Mouse (Mus musculus): ENCODE measurements around the gene 1700109H08Rik. TPM values are rescaled to one million over a fixed set of nuclear protein-coding genes. Genes with fewer than 3 reads are reported as not detected.
"Not testable (repeated sequence)": the region's sequence is repeated elsewhere in the genome, so short reads cannot be mapped to it uniquely, and the experiment has no call there.

1700109H08Rik gene
- 4.3 and 5.8 TPM in 2 replicates for polyA plus RNA-seq (2014; fragmentation: Nextera tagmentation; extraction: Ambion mirVana)

- no peak within 1 kb of the TSS for H3K4me2 ChIP-seq (ENCODE audit: low read depth, low read length)
- H3K27me3 ChIP-seq (ENCODE audit: control insufficient read depth, insufficient read depth, low read length), result no peaks in the 10 kb centered on the region
- H3K4me1 ChIP-seq (ENCODE audit: control insufficient read depth, insufficient read depth, low read length), result no peaks in the 10 kb centered on the region
- ATAC-seq (ENCODE audit: low read depth), result no peak
- WGBS, result 96% methylated on average over 4 of the region's 4 CpGs
- H3K9me3 ChIP-seq (ENCODE audit: control insufficient read depth, low read length), result no peaks in the 10 kb centered on the region
- H3K4me3 ChIP-seq (ENCODE audit: low read depth, low read length), result no peak within 1 kb of the TSS
- H3K9ac ChIP-seq (replicated peaks; ENCODE audit: low read depth, low read length), result no peak within 1 kb of the TSS
- H3K27ac ChIP-seq (ENCODE audit: low read depth, low read length), result no peak within 1 kb of the TSS
- H3K36me3 ChIP-seq (ENCODE audit: control insufficient read depth, insufficient read depth, low read length), result peaks cover 51% of the 10 kb centered on the region
These were observed at the start of gene 1700109H08Rik for GRCm38 (mm10) chr5:3571266-3571665. 1700109H08Rik (plus strand) TSS chr5:3571566.

- no peaks in the 10 kb centered on the region for H3K27me3 ChIP-seq (ENCODE audit: control insufficient read depth, insufficient read depth, low read length)
- ATAC-seq (ENCODE audit: low read depth), result peak; percentile 32; the same call in 1 of the 2 replicates
- WGBS, result 60% methylated on average over 12 of the region's 12 CpGs
- H3K4me3 ChIP-seq (ENCODE audit: low read depth, low read length), result no peak overlapping the region
- no peaks in the 10 kb centered on the region for H3K4me1 ChIP-seq (ENCODE audit: control insufficient read depth, insufficient read depth, low read length)
- H3K36me3 ChIP-seq (ENCODE audit: control insufficient read depth, insufficient read depth, low read length), result no peaks in the 10 kb centered on the region
- H3K4me2 ChIP-seq (ENCODE audit: low read depth, low read length), result no peak overlapping the region
- H3K9ac ChIP-seq (replicated peaks; ENCODE audit: low read depth, low read length), result no peak overlapping the region
- H3K9me3 ChIP-seq (ENCODE audit: control insufficient read depth, low read length), result no peaks in the 10 kb centered on the region
- H3K27ac ChIP-seq (ENCODE audit: low read depth, low read length), result no peak overlapping the region
These were observed 49.6 kb upstream of the 1700109H08Rik start for GRCm38 (mm10) chr5:3521741-3522140.

DNA sequence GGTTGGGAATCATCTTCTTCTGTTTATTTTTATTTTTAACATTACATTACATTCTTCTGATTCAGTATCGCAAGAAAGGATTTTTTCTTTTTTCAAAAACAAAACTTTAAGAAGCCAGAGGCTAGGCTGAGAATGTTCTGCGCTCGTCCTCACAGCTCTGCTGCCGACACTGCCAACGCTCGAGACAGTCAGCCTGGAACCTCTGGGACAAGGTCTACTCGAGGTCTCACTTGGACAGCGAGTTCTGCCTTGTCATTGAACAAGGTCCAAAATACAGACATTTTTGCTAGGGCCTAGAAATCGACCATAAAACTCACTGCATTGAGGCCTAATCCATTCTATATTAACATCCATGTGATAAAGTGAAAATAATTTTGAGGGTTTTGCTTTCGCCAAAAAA, 48.5 kb upstream of the 1700109H08Rik start:
- 92% methylated on average over 10 of the region's 10 CpGs for WGBS
- no peaks in the 10 kb centered on the region for H3K36me3 ChIP-seq (ENCODE audit: control insufficient read depth, insufficient read depth, low read length)
- no peak for ATAC-seq (ENCODE audit: low read depth)
- H3K27ac ChIP-seq (ENCODE audit: low read depth, low read length), result no peak overlapping the region
- H3K4me1 ChIP-seq (ENCODE audit: control insufficient read depth, insufficient read depth, low read length), result no peaks in the 10 kb centered on the region
- no peaks in the 10 kb centered on the region for H3K27me3 ChIP-seq (ENCODE audit: control insufficient read depth, insufficient read depth, low read length)
- no peak overlapping the region for H3K9ac ChIP-seq (replicated peaks; ENCODE audit: low read depth, low read length)
- H3K4me3 ChIP-seq (ENCODE audit: low read depth, low read length), result no peak overlapping the region
- no peaks in the 10 kb centered on the region for H3K9me3 ChIP-seq (ENCODE audit: control insufficient read depth, low read length)
- H3K4me2 ChIP-seq (ENCODE audit: low read depth, low read length), result no peak overlapping the region

GRCm38 (mm10) chr5:3527041-3527691, 44.2 kb upstream of the 1700109H08Rik start:
- no peak overlapping the region for H3K4me3 ChIP-seq (ENCODE audit: low read depth, low read length)
- WGBS, result 38% methylated on average over 5 of the region's 5 CpGs
- H3K27me3 ChIP-seq (ENCODE audit: control insufficient read depth, insufficient read depth, low read length), result no peaks in the 10 kb centered on the region
- H3K4me2 ChIP-seq (ENCODE audit: low read depth, low read length), result no peak overlapping the region
- no peaks in the 10 kb centered on the region for H3K9me3 ChIP-seq (ENCODE audit: control insufficient read depth, low read length)
- ATAC-seq (ENCODE audit: low read depth), result no peak
- no peak overlapping the region for H3K9ac ChIP-seq (replicated peaks; ENCODE audit: low read depth, low read length)
- H3K36me3 ChIP-seq (ENCODE audit: control insufficient read depth, insufficient read depth, low read length), result no peaks in the 10 kb centered on the region
- H3K27ac ChIP-seq (ENCODE audit: low read depth, low read length), result no peak overlapping the region
- no peaks in the 10 kb centered on the region for H3K4me1 ChIP-seq (ENCODE audit: control insufficient read depth, insufficient read depth, low read length)

DNA sequence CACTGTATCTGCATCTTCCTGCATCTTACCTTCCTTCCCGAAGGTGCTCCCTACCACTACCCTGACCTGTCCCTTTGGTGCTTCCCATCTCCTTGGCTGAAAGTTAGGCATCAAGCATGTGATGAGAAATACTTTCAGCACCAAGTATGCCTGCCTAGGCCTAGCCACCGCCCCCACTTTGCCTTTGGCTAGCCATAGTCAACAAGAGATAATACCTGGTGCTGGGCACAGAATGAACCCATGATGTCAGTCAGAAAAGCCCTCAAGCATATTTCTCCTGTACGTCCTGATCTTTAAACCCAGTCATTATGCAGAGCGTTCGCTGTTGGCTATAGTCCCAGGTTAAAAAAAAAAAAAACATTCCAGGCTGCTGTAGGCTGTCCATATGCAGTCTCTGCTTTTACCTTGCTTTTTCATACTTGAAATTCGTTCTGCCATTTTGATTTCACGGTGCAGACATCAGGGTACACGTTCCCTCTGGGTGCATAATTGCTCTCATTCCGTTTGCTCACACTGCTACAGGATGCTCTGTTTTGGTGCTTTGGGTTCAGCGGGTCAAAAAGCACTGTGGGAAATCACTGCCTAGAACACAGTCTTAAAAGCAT, 41.7 kb upstream of the 1700109H08Rik start:
- H3K9me3 ChIP-seq (ENCODE audit: control insufficient read depth, low read length), result no peaks in the 10 kb centered on the region
- 64% methylated on average over 10 of the region's 10 CpGs for WGBS
- no peak overlapping the region for H3K4me3 ChIP-seq (ENCODE audit: low read depth, low read length)
- no peak overlapping the region for H3K9ac ChIP-seq (replicated peaks; ENCODE audit: low read depth, low read length)
- H3K27ac ChIP-seq (ENCODE audit: low read depth, low read length), result no peak overlapping the region
- no peak for ATAC-seq (ENCODE audit: low read depth)
- H3K36me3 ChIP-seq (ENCODE audit: control insufficient read depth, insufficient read depth, low read length), result no peaks in the 10 kb centered on the region
- no peaks in the 10 kb centered on the region for H3K27me3 ChIP-seq (ENCODE audit: control insufficient read depth, insufficient read depth, low read length)
- H3K4me2 ChIP-seq (ENCODE audit: low read depth, low read length), result no peak overlapping the region
- no peaks in the 10 kb centered on the region for H3K4me1 ChIP-seq (ENCODE audit: control insufficient read depth, insufficient read depth, low read length)

DNA sequence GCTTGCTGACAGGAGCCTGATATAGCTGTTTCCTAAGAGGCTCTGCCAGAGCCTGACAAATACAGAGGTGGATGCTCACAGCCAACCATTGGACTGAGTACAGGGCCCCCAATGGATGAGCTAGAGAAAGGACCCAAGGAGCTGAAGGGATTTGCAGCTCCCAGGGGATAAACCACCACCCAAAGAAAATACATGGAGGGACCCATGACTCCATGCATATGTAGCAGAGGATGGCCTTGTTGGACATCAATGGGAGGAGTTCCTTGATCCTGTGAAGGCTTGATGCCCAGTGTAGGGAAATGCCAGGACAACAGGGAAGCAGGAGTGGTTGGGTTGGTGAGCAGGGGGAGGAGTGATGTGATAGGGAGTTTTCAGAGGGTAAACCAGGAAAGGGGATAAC, 39.3 kb upstream of the 1700109H08Rik start:
- H3K4me3 ChIP-seq (ENCODE audit: low read depth, low read length); ATAC-seq (ENCODE audit: low read depth); H3K36me3 ChIP-seq (ENCODE audit: control insufficient read depth, insufficient read depth, low read length); H3K9me3 ChIP-seq (ENCODE audit: control insufficient read depth, low read length); H3K27ac ChIP-seq (ENCODE audit: low read depth, low read length); H3K4me2 ChIP-seq (ENCODE audit: low read depth, low read length); H3K9ac ChIP-seq (replicated peaks; ENCODE audit: low read depth, low read length); H3K4me1 ChIP-seq (ENCODE audit: control insufficient read depth, insufficient read depth, low read length); H3K27me3 ChIP-seq (ENCODE audit: control insufficient read depth, insufficient read depth, low read length): not testable (repeated sequence)

DNA sequence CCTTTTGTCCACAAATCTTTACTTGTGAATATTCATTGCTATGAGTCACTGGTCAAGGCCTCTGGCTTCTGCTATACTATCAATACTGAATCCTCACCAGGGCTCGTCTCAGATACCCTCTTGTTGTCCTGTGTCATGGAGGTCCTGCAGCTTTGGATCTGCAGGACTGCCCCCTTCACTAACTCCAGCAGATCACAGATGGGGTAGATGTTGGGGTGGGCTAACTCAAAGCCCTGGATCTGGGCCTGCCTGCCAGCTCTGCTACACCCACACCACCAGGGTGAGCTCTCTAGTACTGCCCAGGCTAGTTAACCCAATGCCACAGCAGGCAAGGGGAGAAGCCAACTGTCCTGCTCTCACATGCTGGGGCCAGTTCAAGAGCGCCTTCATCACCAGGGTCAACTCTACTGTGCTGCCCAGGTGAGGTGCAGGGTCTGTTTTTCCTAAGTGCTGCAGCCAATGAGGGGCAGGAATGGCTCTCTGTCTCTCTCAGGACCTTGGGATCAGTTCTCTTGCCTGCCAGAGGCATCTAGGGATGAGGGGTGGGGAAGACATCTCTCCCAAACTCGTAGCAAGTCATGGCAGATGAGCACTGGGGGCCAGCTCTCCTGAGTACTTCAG, 34.7 kb upstream of the 1700109H08Rik start:
- Histone ChIP-seq H3K27ac (ENCODE audit: low read depth, low read length) (no peak overlapping the region), H3K4me2 (ENCODE audit: low read depth, low read length) (no peak overlapping the region), H3K9ac (replicated peaks; ENCODE audit: low read depth, low read length) (no peak overlapping the region), H3K9me3 (ENCODE audit: control insufficient read depth, low read length) (no peaks in the 10 kb centered on the region), H3K36me3 (ENCODE audit: control insufficient read depth, insufficient read depth, low read length) (no peaks in the 10 kb centered on the region), H3K4me3 (ENCODE audit: low read depth, low read length) (no peak overlapping the region), H3K4me1 (ENCODE audit: control insufficient read depth, insufficient read depth, low read length) (no peaks in the 10 kb centered on the region), H3K27me3 (ENCODE audit: control insufficient read depth, insufficient read depth, low read length) (no peaks in the 10 kb centered on the region)
- ATAC-seq (ENCODE audit: low read depth), result no peak
- WGBS, result 80% methylated on average over 3 of the region's 3 CpGs

DNA sequence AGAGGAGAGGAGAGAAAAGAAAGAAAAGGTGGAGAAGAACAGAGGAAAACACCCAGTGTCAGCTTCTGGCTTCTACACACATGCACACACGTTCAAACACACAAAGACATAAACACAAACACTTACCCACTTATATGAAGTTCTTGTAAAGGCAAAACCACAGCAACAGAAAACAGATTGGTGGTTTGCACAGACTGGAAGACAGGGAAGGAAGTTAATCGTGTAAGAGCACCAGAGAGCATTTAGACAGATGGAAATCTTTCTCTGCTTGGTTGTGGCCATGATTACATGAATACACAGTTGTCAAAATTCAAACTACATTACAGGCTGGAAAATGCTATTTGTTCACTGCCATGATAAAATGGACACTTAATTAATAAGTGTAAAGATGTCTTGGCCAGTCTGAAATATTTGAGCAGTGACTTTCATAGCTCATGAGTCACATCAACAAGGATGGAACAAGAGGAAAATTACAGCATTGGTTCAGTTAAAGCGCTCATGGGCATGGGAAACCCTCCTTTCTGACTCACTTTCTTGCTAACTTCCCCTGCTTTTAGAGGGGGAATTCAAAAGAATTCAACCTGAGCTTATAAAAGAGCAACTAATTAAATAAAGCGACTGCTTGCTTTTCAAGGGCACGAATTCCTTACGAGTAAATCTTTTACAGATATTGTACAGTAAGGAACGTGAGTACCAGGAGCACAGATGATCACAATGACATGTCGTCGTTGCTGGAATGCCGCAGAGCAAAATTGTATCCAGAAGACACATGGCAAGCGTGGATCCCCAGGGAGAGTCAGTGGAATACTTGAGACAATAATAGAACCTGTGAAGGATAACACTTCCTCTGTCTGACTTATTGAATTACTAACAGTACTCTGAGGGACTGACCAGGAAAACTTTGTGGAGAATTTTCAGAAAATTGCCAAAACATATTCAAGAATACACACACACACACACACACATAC, 32.6 kb upstream of the 1700109H08Rik start:
- WGBS, result 70% methylated on average over 11 of the region's 11 CpGs
- ATAC-seq (ENCODE audit: low read depth), result no peak
- H3K27me3 ChIP-seq (ENCODE audit: control insufficient read depth, insufficient read depth, low read length), result no peaks in the 10 kb centered on the region
- no peak overlapping the region for H3K4me3 ChIP-seq (ENCODE audit: low read depth, low read length)
- no peaks in the 10 kb centered on the region for H3K36me3 ChIP-seq (ENCODE audit: control insufficient read depth, insufficient read depth, low read length)
- no peak overlapping the region for H3K9ac ChIP-seq (replicated peaks; ENCODE audit: low read depth, low read length)
- no peaks in the 10 kb centered on the region for H3K4me1 ChIP-seq (ENCODE audit: control insufficient read depth, insufficient read depth, low read length)
- H3K9me3 ChIP-seq (ENCODE audit: control insufficient read depth, low read length), result no peaks in the 10 kb centered on the region
- H3K4me2 ChIP-seq (ENCODE audit: low read depth, low read length), result no peak overlapping the region
- no peak overlapping the region for H3K27ac ChIP-seq (ENCODE audit: low read depth, low read length)

Data from neural tube, embryonic 14.5 days (tissue).